Mouse (Mus musculus) kidney, adult 2 months (tissue): ENCODE measurements around the gene Zfp61.

Experiments
- CTCF ChIP-seq: fragments of 200-500 bp; conservative IDR thresholded peaks from 2 replicates; pipeline ENCODE4 v1.5.1; 2011; ENCODE audit warnings: low read depth, mild to moderate bottlenecking, control low read depth, low read length, moderate library complexity, mixed read lengths; ENCODE audit not compliant: insufficient read depth, insufficient read length
- POLR2A ChIP-seq: fragments of 200-500 bp; IDR thresholded peaks from one replicate; pipeline ENCODE4 v1.6.1; 2011; ENCODE audit warnings: low read depth, low read length, control low read depth

- no peak for TF ChIP-seq CTCF
- no peak for TF ChIP-seq POLR2A
Measured at GRCm38 (mm10) chr7:24326273-24327135, 25.5 kb upstream of the Zfp61 start.
